Mouse (Mus musculus) kidney, postnatal 36 days (tissue): ENCODE measurements around the gene Ankrd61.

ENCODE experiments used
- DNase-seq, 2 experiments: peaks; one replicate each; pipeline ENCODE4 v3.0.0; 2021 to 2022; ENCODE audit warnings: mixed read lengths in 2 of 2

Ankrd61 gene

GRCm38 (mm10) chr5:143892255-143892886 lies 5.1 kb downstream of the Ankrd61 start:
- no peak for DNase-seq

- DNase-seq, result no peak
These were observed 6.7 kb downstream of the Ankrd61 start for GRCm38 (mm10) chr5:143890741-143891140.

- no peak for DNase-seq
These were observed 12.2 kb downstream of the Ankrd61 start for GRCm38 (mm10) chr5:143885274-143885673.

GRCm38 (mm10) chr5:143874571-143874970 lies 22.9 kb downstream of the Ankrd61 start:
- no peak for DNase-seq

- DNase-seq, result no peak
These were observed 25.8 kb downstream of the Ankrd61 start for GRCm38 (mm10) chr5:143871547-143872169.
